Mouse (Mus musculus) adrenal gland, adult 8-10 months (tissue): ENCODE results near the gene Sec61b. TPM values are rescaled to one million over a fixed set of nuclear protein-coding genes. Genes with fewer than 3 reads are reported as not detected.
A peak's percentile ranks its signal among the peaks of the same experiment; 100 is the strongest.

Experiments used
- DNase-seq: peaks from one replicate; pipeline ENCODE4 v3.0.0; 2022
- total RNA-seq, 4 experiments: library from RNA; stranded (reverse); gene quantifications; 2 replicates each; pipeline ENCODE4 v1.2.4; 2022

Gene Sec61b
- total RNA-seq, 4 experiments from 2014 or later: 241 to 307 (median 254) TPM

GRCm38 (mm10) chr4:47491243-47491642 is 16.8 kb downstream of the Sec61b start:
- DNase-seq: no peak

DNA sequence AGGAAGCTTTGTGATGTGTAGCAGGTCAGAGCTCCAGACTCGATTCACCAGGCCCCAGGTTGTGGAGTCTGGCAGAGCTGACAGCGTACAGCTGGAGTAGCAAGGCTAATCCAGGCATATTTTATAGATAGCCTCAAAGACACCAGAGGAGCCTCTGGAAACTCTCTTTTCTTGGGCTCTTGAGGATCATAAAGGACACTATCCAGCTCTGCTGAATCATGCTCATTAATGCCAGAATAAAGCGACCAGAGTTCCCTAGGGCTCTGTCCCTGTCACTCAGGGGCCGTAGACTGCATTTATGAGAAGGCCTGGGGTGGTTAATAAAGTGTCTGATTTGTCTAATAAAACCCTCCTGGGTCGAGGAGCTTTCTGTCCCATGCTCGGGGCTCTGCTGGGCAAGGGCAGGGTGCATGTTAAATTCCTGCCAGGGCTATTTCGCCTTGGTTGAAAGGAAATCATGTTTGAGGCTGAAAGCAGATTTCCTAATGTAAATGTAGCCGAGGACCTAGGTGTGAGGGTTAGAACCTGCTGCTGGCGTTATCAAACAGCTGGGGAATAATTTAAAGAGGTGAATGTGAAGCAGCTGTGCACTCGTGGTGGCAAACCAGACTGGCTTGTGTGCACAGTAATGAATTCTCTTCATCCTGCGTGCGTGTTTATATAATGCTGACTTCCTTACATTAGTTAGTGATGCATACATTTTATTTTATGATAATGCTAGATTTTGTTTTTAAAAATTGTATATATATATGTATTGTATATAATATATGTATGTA is 18.0 kb downstream of the Sec61b start:
- no peak for DNase-seq

DNA sequence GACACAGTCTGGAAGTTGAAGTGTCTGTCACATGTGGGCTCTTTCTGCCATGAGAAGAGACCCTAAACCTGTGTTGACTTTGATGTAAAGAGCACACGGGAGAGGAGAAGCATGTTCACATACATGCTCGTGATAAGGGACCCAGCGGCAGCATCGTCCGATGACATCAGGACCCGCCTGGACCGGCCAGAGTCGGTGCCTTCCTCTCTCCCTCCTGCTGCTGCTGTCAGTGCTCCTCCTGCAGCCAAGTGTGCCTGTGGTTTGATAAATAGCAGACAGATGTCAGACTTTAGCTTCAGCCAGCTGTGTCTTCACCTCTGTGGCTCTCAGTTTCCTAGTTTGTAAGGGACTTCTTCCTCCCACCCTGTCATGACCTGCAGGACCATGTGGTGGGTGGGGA is 19.0 kb downstream of the Sec61b start:
- no peak for DNase-seq

DNA sequence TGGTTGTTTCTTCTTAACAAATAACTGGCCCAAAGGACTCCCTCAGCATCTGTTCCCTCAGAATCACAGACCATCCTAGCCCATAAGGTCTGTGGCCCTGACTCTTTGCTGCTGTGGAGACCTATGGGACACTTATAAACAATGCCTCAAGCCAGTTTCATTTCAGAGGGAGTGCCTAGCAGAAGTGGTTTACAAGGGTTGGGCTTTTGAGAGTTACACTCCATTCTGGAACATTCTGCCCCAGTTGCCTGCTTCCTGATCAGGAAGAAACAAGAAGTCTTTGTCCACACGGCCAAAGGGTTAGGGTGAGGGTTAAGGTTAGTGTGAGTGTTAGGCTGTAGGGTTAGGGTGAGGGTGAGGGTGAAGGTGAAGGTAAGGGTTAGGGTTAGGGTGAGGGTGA is 19.7 kb downstream of the Sec61b start:
- no peak for DNase-seq

- DNase-seq: no peak
These were observed 20.2 kb downstream of the Sec61b start for GRCm38 (mm10) chr4:47494686-47495085.

GRCm38 (mm10) chr4:47497811-47498385 is 23.4 kb downstream of the Sec61b start:
- DNase-seq: no peak

DNA sequence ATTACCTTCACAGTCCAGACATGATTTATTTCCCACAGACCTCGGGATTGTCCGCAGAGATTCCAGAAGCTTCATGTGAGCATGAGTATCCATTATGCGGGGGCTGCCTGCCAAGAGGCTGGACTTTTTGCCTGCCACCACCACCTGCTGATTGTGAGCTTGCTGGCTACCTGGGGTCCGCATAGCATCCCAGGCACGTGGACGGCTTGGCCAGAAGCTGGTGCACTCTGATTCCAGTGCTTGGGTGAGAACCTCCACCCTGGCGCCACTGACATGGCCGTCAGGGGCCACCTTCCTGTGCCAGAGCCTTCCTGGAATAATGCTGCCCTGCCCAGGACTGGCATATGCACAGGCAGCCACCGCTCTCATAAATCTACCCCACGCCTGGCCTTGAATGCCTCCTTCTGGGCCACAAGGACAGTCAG is 24.7 kb downstream of the Sec61b start:
- peak; percentile 81 for DNase-seq

- peak; percentile 40 for DNase-seq
These were observed 28.1 kb downstream of the Sec61b start for GRCm38 (mm10) chr4:47502546-47502971.

DNA sequence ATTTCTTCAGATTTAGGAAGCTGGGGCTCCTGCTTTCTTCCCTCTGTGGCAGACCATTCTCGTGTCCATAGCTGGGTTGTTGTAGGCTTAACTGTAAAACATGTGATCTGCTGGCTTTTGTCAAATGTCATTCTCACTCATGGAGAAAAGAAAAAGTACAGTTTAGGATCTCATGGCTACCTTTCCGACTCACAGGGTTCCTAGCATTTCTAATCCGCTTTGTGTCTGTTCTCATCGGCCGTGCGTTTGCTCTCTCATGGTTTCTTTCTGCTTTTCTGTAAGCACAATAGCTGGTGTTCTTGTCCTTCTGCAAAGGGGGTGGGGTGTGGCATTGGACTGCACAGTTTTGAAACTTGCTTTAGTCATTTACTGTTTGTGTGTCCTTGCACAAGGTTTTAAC is 28.6 kb downstream of the Sec61b start:
- DNase-seq: no peak

DNA sequence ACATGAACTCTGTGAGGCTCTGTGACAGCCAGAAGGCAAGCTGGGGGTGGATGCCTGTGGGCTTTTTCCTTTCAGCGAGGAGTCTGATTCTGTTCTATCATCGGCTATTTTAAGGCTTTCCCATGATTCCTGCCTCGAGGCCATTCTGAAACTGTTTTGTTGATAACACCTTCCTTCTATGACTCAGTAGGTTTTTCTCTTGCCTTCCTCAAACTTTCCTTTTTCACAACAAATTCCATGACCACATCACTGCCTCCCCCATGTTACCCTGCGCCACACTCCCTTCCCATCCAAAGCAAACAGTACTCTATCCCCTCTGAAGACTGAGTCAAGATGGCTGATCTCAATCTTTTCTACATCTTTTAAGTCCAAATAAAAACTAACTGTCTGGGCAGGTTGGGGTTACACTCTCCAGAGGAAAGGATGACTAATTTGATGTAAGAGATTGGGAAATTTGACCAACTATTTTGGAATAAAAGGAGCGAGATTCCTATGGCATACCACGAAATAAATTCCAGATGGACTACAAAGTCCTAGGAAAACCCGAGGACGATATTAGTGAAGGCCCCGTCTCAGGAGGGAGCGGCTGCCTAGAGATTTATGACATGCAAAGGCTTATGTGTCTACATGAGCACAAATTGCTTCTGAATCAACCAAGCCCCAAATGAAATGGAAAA is 30.5 kb downstream of the Sec61b start:
- no peak for DNase-seq

DNA sequence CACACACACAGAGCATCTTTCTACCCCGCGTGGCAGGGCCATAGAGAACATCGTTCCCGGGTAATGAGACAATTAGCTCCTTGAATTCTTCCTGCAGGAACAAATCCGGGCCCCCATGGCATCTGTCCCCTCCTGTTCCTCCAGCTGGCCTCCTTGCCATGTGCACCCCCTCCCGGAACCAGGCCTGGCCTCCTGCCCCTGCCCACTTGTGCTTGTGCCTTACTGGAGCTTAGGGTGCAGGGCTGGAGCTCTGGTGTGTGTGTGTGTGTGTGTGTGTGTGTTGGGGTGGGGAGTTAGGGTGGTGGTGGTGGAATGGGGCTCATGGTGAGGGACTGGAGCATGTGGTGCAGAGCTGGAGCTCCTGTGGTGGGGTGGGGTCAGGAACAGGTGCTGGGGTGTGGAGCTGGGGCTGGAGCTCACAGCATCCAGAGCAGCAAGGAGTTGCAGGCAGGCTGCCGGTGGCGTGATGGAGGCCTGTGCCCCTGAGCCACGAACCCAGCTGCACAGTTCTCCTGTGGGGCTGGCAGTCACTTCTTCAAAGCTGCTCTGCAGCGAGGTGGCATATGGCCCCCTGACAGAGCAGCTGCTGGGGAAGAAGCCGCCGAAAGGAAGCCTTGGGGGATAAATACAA is 44.2 kb downstream of the Sec61b start:
- no peak for DNase-seq

GRCm38 (mm10) chr4:47520076-47520475 is 45.6 kb downstream of the Sec61b start:
- no peak for DNase-seq

DNA sequence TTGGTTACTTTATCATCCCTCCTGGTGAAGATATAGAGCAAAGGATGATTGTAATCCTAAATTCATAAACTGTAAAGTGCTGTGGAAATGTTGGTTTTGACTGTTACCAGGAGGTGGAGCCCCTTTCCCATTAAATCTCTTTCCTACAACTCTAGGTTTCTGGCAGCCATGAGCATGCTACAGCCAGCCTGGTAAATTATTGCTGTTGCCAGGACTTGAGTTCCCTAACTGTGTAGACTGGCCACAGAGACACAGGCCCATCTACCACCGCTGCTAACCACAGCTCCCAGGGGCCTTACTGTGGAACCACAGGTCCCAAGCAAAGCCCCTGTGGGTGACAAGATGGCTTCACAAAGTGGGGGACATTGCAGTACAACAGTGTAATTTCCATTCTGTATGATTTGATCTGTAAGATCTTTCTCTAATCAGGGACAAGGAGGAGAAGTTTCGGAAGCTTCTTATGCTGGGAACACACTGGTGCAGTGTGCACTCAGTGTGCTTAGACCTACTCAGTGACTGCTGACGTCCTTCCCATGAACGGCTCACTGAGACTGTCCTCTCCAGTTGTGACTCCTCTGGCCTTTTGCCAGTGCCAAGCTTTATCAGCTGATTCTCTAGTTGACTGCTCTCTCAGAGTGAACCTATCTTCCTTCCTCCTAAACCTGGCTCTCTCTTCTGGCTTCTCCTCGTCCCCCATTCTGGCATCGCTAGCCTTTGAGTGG is 47.6 kb downstream of the Sec61b start:
- no peak for DNase-seq

GRCm38 (mm10) chr4:47529866-47530265 is 55.4 kb downstream of the Sec61b start:
- DNase-seq: no peak

Other genes with a start within 250 kb of the Sec61b start
- gene Tgfbr1, start 121.4 kb upstream of the Sec61b start, total RNA-seq: 10 to 100 TPM; 37.6 to 47.1 (median 42.3) TPM
- 100 to 1,000 TPM; 173 to 205 (median 178) TPM for gene Alg2, start 325 bp upstream of the Sec61b start, total RNA-seq